Mouse (Mus musculus) G1E (cell line): ENCODE measurements at regions not wholly inside any gene's neighbourhood (a gene's known extent, or its start where the extent isn't known, plus 50 kb on each side); places are given as distances from the start of the nearest gene placed in this dataset.

ENCODE experiments used
- CTCF ChIP-seq: IDR thresholded peaks from 2 replicates; pipeline ENCODE4 v1.5.1; 2012; ENCODE audit warnings: low read depth, low read length, inconsistent platforms, mixed read lengths
- GATA1 ChIP-seq: IDR thresholded peaks from 2 replicates; pipeline ENCODE4 v1.6.1; 2012; ENCODE audit warnings: borderline replicate concordance, low read length, inconsistent platforms, mixed read lengths
- GATA2 ChIP-seq: IDR thresholded peaks from 2 replicates; pipeline ENCODE4 v1.6.1; 2012; ENCODE audit warnings: low read depth, low read length, inconsistent platforms, borderline replicate concordance
- POLR2AphosphoS5 ChIP-seq: IDR thresholded peaks from 2 replicates; pipeline ENCODE4 v1.6.1; 2012; ENCODE audit warnings: low read depth, low read length, inconsistent platforms; ENCODE audit not compliant: insufficient replicate concordance
- TAL1 ChIP-seq: conservative IDR thresholded peaks from 2 replicates; pipeline ENCODE4 v1.6.1; 2012; ENCODE audit warnings: low read depth, low read length, inconsistent platforms, mixed read lengths

- no peak for TF ChIP-seq CTCF
- no peak for TF ChIP-seq GATA2
- no peak for TF ChIP-seq TAL1
- TF ChIP-seq GATA1, result no peak
- no peak for TF ChIP-seq POLR2AphosphoS5
Observed at GRCm38 (mm10) chr8:115983397-115983796, 275.8 kb upstream of the Maf start.
